Mouse (Mus musculus): ENCODE measurements around the gene Mettl17.
A peak's percentile ranks its signal among the peaks of the same experiment; 100 is the strongest.

The Mettl17 gene

GRCm38 (mm10) chr14:51929309-51929943 lies 44.8 kb downstream of the Mettl17 start:
- DNase-seq (ENCODE audit: low spot score) = peak; percentile 44

GRCm38 (mm10) chr14:51929968-51930367 lies 45.3 kb downstream of the Mettl17 start:
- DNase-seq (ENCODE audit: low spot score) = no peak

GRCm38 (mm10) chr14:51930824-51931223 lies 46.2 kb downstream of the Mettl17 start:
- DNase-seq (ENCODE audit: low spot score) = peak; percentile 55

GRCm38 (mm10) chr14:51932092-51933020 lies 47.7 kb downstream of the Mettl17 start:
- DNase-seq (ENCODE audit: low spot score) = no peak

GRCm38 (mm10) chr14:51939005-51939404 lies 54.4 kb downstream of the Mettl17 start:
- DNase-seq (ENCODE audit: low spot score) = no peak

- DNase-seq (ENCODE audit: low spot score) = no peak
Observed at GRCm38 (mm10) chr14:51940944-51941560, 56.4 kb downstream of the Mettl17 start.

- DNase-seq (ENCODE audit: low spot score) = no peak
Observed at GRCm38 (mm10) chr14:51941577-51941976, 56.9 kb downstream of the Mettl17 start.

- DNase-seq (ENCODE audit: low spot score) = no peak
Observed at GRCm38 (mm10) chr14:51942236-51942635, 57.6 kb downstream of the Mettl17 start.
